ENCODE assay signal across 9 mouse cellular contexts in the genomic region with DNA sequence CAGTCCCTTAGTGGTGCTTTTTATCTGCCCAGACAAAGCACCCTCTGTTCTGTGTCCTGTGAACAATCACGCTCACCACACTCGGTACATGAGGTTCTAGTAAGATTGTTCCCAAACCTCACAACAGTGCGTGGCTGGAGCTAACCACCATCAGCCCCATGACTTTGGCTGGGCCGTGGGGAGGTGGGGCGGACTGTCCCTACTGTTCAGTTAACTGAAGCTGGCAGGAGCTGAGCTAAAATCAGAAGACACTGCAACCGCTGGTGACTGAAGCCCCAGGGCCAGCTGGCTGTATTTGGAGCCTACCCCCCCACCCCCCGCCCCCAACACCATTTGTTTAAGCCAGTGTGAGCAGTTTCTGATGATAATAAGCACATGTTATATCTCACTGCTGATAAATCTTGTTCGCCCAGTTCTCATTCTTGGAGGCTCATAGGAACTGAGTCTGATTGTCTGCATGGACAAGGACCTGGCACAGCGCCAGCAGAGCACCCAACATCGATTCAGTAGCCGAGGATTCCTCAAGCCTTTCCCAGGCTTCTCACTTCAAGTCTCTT. TPM values are rescaled to one million over a fixed set of nuclear protein-coding genes. Genes with fewer than 3 reads are reported as not detected.
DNase-seq lines count a peak whose midpoint lies in the region; ATAC-seq and TF ChIP-seq lines count a peak whose summit lies in the region.
"Had no signal": no experiment of that assay in that cellular context is flagged by ENCODE, and none has a peak within 500 bp of the region (broad histone marks: within the 10 kb centered on the region; RNA-seq: fewer than 3 reads in every experiment).

No protein-coding gene starts in this region.

- H3K36me3 ChIP-seq in forebrain, embryonic 11.5 days (ENCODE audit: control insufficient read depth, insufficient read depth, low read length): peaks cover 2% of the 10 kb centered on the region; the same call in 1 of the 2 replicates
- H3K36me3 ChIP-seq in forebrain, embryonic 10.5 days (replicated peaks): peaks cover 88% of the 10 kb centered on the region
- peaks cover 59% of the 10 kb centered on the region for H3K36me3 ChIP-seq in heart, postnatal 0 days (replicated peaks; ENCODE audit: control insufficient read depth, insufficient read depth, low read length)
- H3K36me3 ChIP-seq in stomach, embryonic 16.5 days (ENCODE audit: control insufficient read depth, insufficient read depth, low read length): peaks cover 22% of the 10 kb centered on the region
- peaks cover 47% of the 10 kb centered on the region for H3K36me3 ChIP-seq in thymus, adult 2 months (ENCODE audit: control insufficient read depth, insufficient read depth, low read length)

- TF ChIP-seq EP300 in heart, postnatal 0 days (IDR thresholded peaks at IDR 0.05; ENCODE audit: low read depth): peak; percentile 72

- no peak for TF ChIP-seq POLR2A in thymus, adult 2 months (IDR thresholded peaks at IDR 0.05; ENCODE audit: control insufficient read depth, extremely low read depth, insufficient read depth, low read length, poor library complexity)

- H3K9me3 ChIP-seq in forebrain, embryonic 11.5 days (ENCODE audit: control insufficient read depth, low read length): no peaks in the 10 kb centered on the region
- H3K9me3 ChIP-seq in forebrain, embryonic 10.5 days: no peaks in the 10 kb centered on the region
- no peaks in the 10 kb centered on the region for H3K9me3 ChIP-seq in heart, postnatal 0 days (replicated peaks; ENCODE audit: control insufficient read depth, low read length)
- H3K9me3 ChIP-seq in stomach, embryonic 16.5 days (replicated peaks; ENCODE audit: control insufficient read depth, low read length): no peaks in the 10 kb centered on the region
- H3K9me3 ChIP-seq: neural tube, embryonic 12.5 days had no signal

- no peak for TF ChIP-seq CTCF in heart, postnatal 0 days (IDR thresholded peaks at IDR 0.05; ENCODE audit: low read depth)
- TF ChIP-seq CTCF in thymus, adult 2 months (IDR thresholded peaks at IDR 0.05; ENCODE audit: borderline replicate concordance, control insufficient read depth, extremely low read depth, insufficient read depth, low read length, poor library complexity): no peak

- DNase-seq in forebrain, embryonic 11.5 days (ENCODE audit: low spot score): no peak
- no peak for DNase-seq in forebrain, embryonic 10.5 days (ENCODE audit: extremely low spot score, low spot score)
- DNase-seq in cerebellum, adult 9-11 months: peak; percentile 39
- no peak for DNase-seq in heart, postnatal 0 days (ENCODE audit: low spot score)
- DNase-seq in left cerebral cortex, postnatal 4 days: peak; percentile 46
- DNase-seq in thymus, adult 2 months: no peak

- H3K4me3 ChIP-seq in forebrain, embryonic 11.5 days (ENCODE audit: low read depth, low read length): no peak overlapping the region
- no peak overlapping the region for H3K4me3 ChIP-seq in forebrain, embryonic 10.5 days
- H3K4me3 ChIP-seq in heart, postnatal 0 days (ENCODE audit: low read depth, low read length): no peak overlapping the region
- H3K4me3 ChIP-seq in stomach, embryonic 16.5 days (replicated peaks; ENCODE audit: low read length): no peak overlapping the region
- H3K4me3 ChIP-seq in thymus, adult 2 months (ENCODE audit: control insufficient read depth, insufficient read depth, low read length): no peak overlapping the region
- H3K4me3 ChIP-seq: neural tube, embryonic 12.5 days had no signal

- WGBS in forebrain, embryonic 11.5 days: 81% methylated on average over 11 of the region's 11 CpGs
- WGBS in forebrain, embryonic 10.5 days: 81% methylated on average over 11 of the region's 11 CpGs
- 35% methylated on average over 11 of the region's 11 CpGs for WGBS in heart, postnatal 0 days
- WGBS in stomach, embryonic 16.5 days: 70% methylated on average over 11 of the region's 11 CpGs
- 90% methylated on average over 11 of the region's 11 CpGs for WGBS in thymus, adult 2 months

- no peak overlapping the region for H3K4me2 ChIP-seq in forebrain, embryonic 11.5 days (ENCODE audit: low read depth, low read length, severe bottlenecking)
- H3K4me2 ChIP-seq in heart, postnatal 0 days (ENCODE audit: low read depth, low read length): no peak overlapping the region
- no peak overlapping the region for H3K4me2 ChIP-seq in stomach, embryonic 16.5 days (ENCODE audit: low read depth, low read length)
- H3K4me2 ChIP-seq: neural tube, embryonic 12.5 days had no signal

- no peaks in the 10 kb centered on the region for H3K27me3 ChIP-seq in forebrain, embryonic 11.5 days (ENCODE audit: control insufficient read depth, insufficient read depth, low read length)
- no peaks in the 10 kb centered on the region for H3K27me3 ChIP-seq in forebrain, embryonic 10.5 days (ENCODE audit: poor library complexity, severe bottlenecking)
- no peaks in the 10 kb centered on the region for H3K27me3 ChIP-seq in heart, postnatal 0 days (ENCODE audit: control insufficient read depth, insufficient read depth, low read length)
- no peaks in the 10 kb centered on the region for H3K27me3 ChIP-seq in stomach, embryonic 16.5 days (ENCODE audit: control insufficient read depth, insufficient read depth, low read length)
- no peaks in the 10 kb centered on the region for H3K27me3 ChIP-seq in thymus, adult 2 months (ENCODE audit: control insufficient read depth, insufficient read depth, low read length)
- H3K27me3 ChIP-seq: neural tube, embryonic 12.5 days had no signal

- 0 out of 2 replicates have a peak, but pooled peaks have one; percentile 51 for ATAC-seq in forebrain, embryonic 11.5 days (replicated peaks; ENCODE audit: low FRiP score)
- peak; percentile 78 for ATAC-seq in heart, postnatal 0 days (ENCODE audit: insufficient read depth, low read depth)
- peak; percentile 40; the same call in 1 of the 2 replicates for ATAC-seq in stomach, embryonic 16.5 days (ENCODE audit: insufficient read depth, low FRiP score)
- no peak for ATAC-seq in megakaryocyte, adult 5-6 weeks (ENCODE audit: poor library complexity, severe bottlenecking)

- no peak overlapping the region for H3K9ac ChIP-seq in forebrain, embryonic 11.5 days (ENCODE audit: low read length)
- no peak overlapping the region for H3K9ac ChIP-seq in heart, postnatal 0 days (replicated peaks; ENCODE audit: low read depth, low read length)
- H3K9ac ChIP-seq in stomach, embryonic 16.5 days (ENCODE audit: low read length): no peak overlapping the region
- H3K9ac ChIP-seq: neural tube, embryonic 12.5 days had no signal

- intact Hi-C loops in left cerebral cortex, postnatal 4 days (cut with DNase I): no loop called here

- 0 out of 2 replicates have a peak, but pooled peaks cover 3% of the 10 kb centered on the region for H3K4me1 ChIP-seq in forebrain, embryonic 11.5 days (replicated peaks; ENCODE audit: control insufficient read depth, insufficient read depth, low read length)
- 0 out of 2 replicates have a peak, but pooled peaks cover 6% of the 10 kb centered on the region for H3K4me1 ChIP-seq in forebrain, embryonic 10.5 days
- H3K4me1 ChIP-seq in heart, postnatal 0 days (ENCODE audit: control insufficient read depth, insufficient read depth): no peaks in the 10 kb centered on the region; the same call in none of the 2 replicates
- no peaks in the 10 kb centered on the region for H3K4me1 ChIP-seq in stomach, embryonic 16.5 days (ENCODE audit: control insufficient read depth, insufficient read depth, low read length)
- no peaks in the 10 kb centered on the region for H3K4me1 ChIP-seq in thymus, adult 2 months (replicated peaks; ENCODE audit: control insufficient read depth, insufficient read depth, low read length)

- H3K27ac ChIP-seq in forebrain, embryonic 11.5 days (ENCODE audit: low read depth, low read length): no peak overlapping the region
- H3K27ac ChIP-seq in forebrain, embryonic 10.5 days: no peak overlapping the region
- peak overlapping the region; percentile 56 for H3K27ac ChIP-seq in heart, postnatal 0 days (ENCODE audit: low read depth)
- H3K27ac ChIP-seq in stomach, embryonic 16.5 days (ENCODE audit: low read length): no peak overlapping the region
- no peak overlapping the region for H3K27ac ChIP-seq in thymus, adult 2 months (ENCODE audit: control insufficient read depth, insufficient read depth, low read length)
- H3K27ac ChIP-seq: neural tube, embryonic 12.5 days had no signal

RNA-seq across cellular contexts. Expression of gene Ak3, which starts 23.3 kb away (rescaled TPM):
- polyA plus RNA-seq in forebrain, embryonic 11.5 days (2014; fragmentation: Nextera tagmentation; extraction: Ambion mirVana): 83.8 and 88.7 TPM in 2 replicates
- 82.9 and 85.3 TPM in 2 replicates for polyA plus RNA-seq in forebrain, embryonic 10.5 days (2016; fragmentation: Nextera tagmentation; extraction: Ambion mirVana)
- 74.3 and 97.5 TPM in 2 replicates for total RNA-seq in heart, postnatal 0 days (2014; rRNA removed; ENCODE audit: low replicate concordance)
- polyA plus RNA-seq in heart, postnatal 0 days (2015; fragmentation: Nextera tagmentation; extraction: Ambion mirVana): 87.4 and 88.3 TPM in 2 replicates
- 10 to 100 TPM; 43.9 to 47.5 TPM for total RNA-seq in left cerebral cortex, postnatal 4 days (2021)
- polyA plus RNA-seq in stomach, embryonic 16.5 days (2015; fragmentation: Nextera tagmentation; extraction: Ambion mirVana): 118 and 125 TPM in 2 replicates
- 43.3 and 50.9 TPM in 2 replicates for polyA plus RNA-seq in thymus, adult 2 months (2012; rRNA removed)
- total RNA-seq in megakaryocyte, adult 5-6 weeks (2015): 27.2 and 30.7 TPM in 2 replicates
- 18.2 and 19.5 TPM in 2 replicates for total RNA-seq in megakaryocyte, adult 5-6 weeks (2017)

RNA-seq across cellular contexts. Expression of gene Cdc37l1, which starts 34.3 kb away (rescaled TPM):
- polyA plus RNA-seq in forebrain, embryonic 11.5 days (2014; fragmentation: Nextera tagmentation; extraction: Ambion mirVana): 52.0 and 55.7 TPM in 2 replicates
- 37.2 and 37.6 TPM in 2 replicates for polyA plus RNA-seq in forebrain, embryonic 10.5 days (2016; fragmentation: Nextera tagmentation; extraction: Ambion mirVana)
- 90.6 and 98.7 TPM in 2 replicates for total RNA-seq in heart, postnatal 0 days (2014; rRNA removed; ENCODE audit: low replicate concordance)
- polyA plus RNA-seq in heart, postnatal 0 days (2015; fragmentation: Nextera tagmentation; extraction: Ambion mirVana): 44.0 and 50.3 TPM in 2 replicates
- 10 to 100 TPM; 67.1 to 73.0 TPM for total RNA-seq in left cerebral cortex, postnatal 4 days (2021)
- 34.8 and 38.4 TPM in 2 replicates for polyA plus RNA-seq in stomach, embryonic 16.5 days (2015; fragmentation: Nextera tagmentation; extraction: Ambion mirVana)
- 21.4 and 26.0 TPM in 2 replicates for polyA plus RNA-seq in thymus, adult 2 months (2012; rRNA removed)
- total RNA-seq in megakaryocyte, adult 5-6 weeks (2015): 25.6 and 33.3 TPM in 2 replicates
- 28.3 and 39.9 TPM in 2 replicates for total RNA-seq in megakaryocyte, adult 5-6 weeks (2017)

RNA-seq across cellular contexts. Expression of gene 4430402I18Rik, which starts 56.9 kb away (rescaled TPM):
- 0.19 and 1.2 TPM in 2 replicates for polyA plus RNA-seq in forebrain, embryonic 11.5 days (2014; fragmentation: Nextera tagmentation; extraction: Ambion mirVana)
- 0.25 and 0.46 TPM in 2 replicates for polyA plus RNA-seq in forebrain, embryonic 10.5 days (2016; fragmentation: Nextera tagmentation; extraction: Ambion mirVana)
- 3.1 and 24.2 TPM in 2 replicates for total RNA-seq in heart, postnatal 0 days (2014; rRNA removed; ENCODE audit: low replicate concordance)
- polyA plus RNA-seq in heart, postnatal 0 days (2015; fragmentation: Nextera tagmentation; extraction: Ambion mirVana): 19.1 and 28.4 TPM in 2 replicates
- 1 to 10 TPM; 4.1 to 5.3 TPM for total RNA-seq in left cerebral cortex, postnatal 4 days (2021)
- polyA plus RNA-seq in stomach, embryonic 16.5 days (2015; fragmentation: Nextera tagmentation; extraction: Ambion mirVana): 0.54 and 0.74 TPM in 2 replicates
- 0.78 and 1.5 TPM in 2 replicates for polyA plus RNA-seq in thymus, adult 2 months (2012; rRNA removed)
- total RNA-seq in megakaryocyte, adult 5-6 weeks (2015): 0.11 TPM in 1 of 2 replicates, not detected in the other
- 0.11 TPM in 1 of 2 replicates, not detected in the other for total RNA-seq in megakaryocyte, adult 5-6 weeks (2017)

Comparison
In these comparisons a context has a peak if more than half of its experiments do, and no peak if none do; other contexts are left out.
1. DNase-seq: peak in cerebellum, adult 9-11 months (single experiment) and left cerebral cortex, postnatal 4 days (single experiment); none in forebrain, embryonic 11.5 days (single experiment), forebrain, embryonic 10.5 days (single experiment), heart, postnatal 0 days (single experiment) and thymus, adult 2 months (single experiment).